Mouse (Mus musculus) liver, adult 2 months (tissue): ENCODE data around the gene Fat4. TPM values are rescaled to one million over a fixed set of nuclear protein-coding genes. Genes with fewer than 3 reads are reported as not detected.

Experiments used
- DNase-seq: peaks from one replicate; pipeline ENCODE4 v3.0.0-alpha.2; 2011; ENCODE audit warnings: low read depth, low spot score; ENCODE audit errors: extremely low read depth
- H3K27ac ChIP-seq: fragments of 200-500 bp; replicated peaks from 2 replicates; pipeline ENCODE4 v1.5.1; 2012; ENCODE audit warnings: low read depth, mild to moderate bottlenecking, control low read depth, inconsistent platforms, low read length; ENCODE audit not compliant: insufficient read depth
- H3K27me3 ChIP-seq: fragments of 200-500 bp; 2 replicates; pipeline ENCODE4 v1.6.1; 2012; ENCODE audit warnings: mild to moderate bottlenecking, moderate library complexity, low read length, inconsistent platforms; ENCODE audit not compliant: control insufficient read depth, insufficient read depth
- H3K36me3 ChIP-seq: fragments of 200-500 bp; 2 replicates; pipeline ENCODE4 v1.6.1; 2012; ENCODE audit warnings: low read length, inconsistent platforms; ENCODE audit not compliant: control insufficient read depth, insufficient read depth
- H3K4me1 ChIP-seq: fragments of 200-500 bp; 2 replicates; pipeline ENCODE4 v1.6.1; 2011; ENCODE audit warnings: low read length; ENCODE audit not compliant: control insufficient read depth, insufficient read depth
- H3K4me3 ChIP-seq: fragments of 200-500 bp; 2 replicates; pipeline ENCODE4 v1.5.1; 2011; ENCODE audit warnings: low read depth, mild to moderate bottlenecking, control low read depth, low read length, moderate library complexity; ENCODE audit not compliant: insufficient read depth
- H3K79me2 ChIP-seq: fragments of 200-500 bp; 2 replicates; pipeline ENCODE4 v1.6.1; 2012; ENCODE audit warnings: inconsistent platforms, mild to moderate bottlenecking, low read length, moderate library complexity; ENCODE audit not compliant: control insufficient read depth, insufficient read depth
- H3K9ac ChIP-seq: fragments of 200-500 bp; 2 replicates; pipeline ENCODE4 v1.6.1; 2012; ENCODE audit warnings: low read depth, mild to moderate bottlenecking, control low read depth, inconsistent platforms, low read length
- CTCF ChIP-seq: fragments of 200-500 bp; IDR thresholded peaks from 2 replicates; pipeline ENCODE4 v1.5.1; 2011; ENCODE audit warnings: low read depth, low read length, control low read depth
- POLR2A ChIP-seq: fragments of 200-500 bp; IDR thresholded peaks from 2 replicates; pipeline ENCODE4 v1.6.1; 2011; ENCODE audit warnings: low read length, control low read depth; ENCODE audit not compliant: insufficient read depth; ENCODE audit errors: extremely low read depth
- WGBS: fragments of 180-500 bp; shearing (Covaris S2); methylation state at CpG from one replicate; pipeline ENCODE4 v1.1.7; 2018; 5-methylcytosine and 5-hydroxymethylcytosine counted together
- polyA plus RNA-seq: library from polyadenylated mRNA; depleted of rRNA; stranded (reverse); fragments of >200 nt; gene quantifications from 2 replicates; pipeline ENCODE4 v1.2.3, GENCODE M21; 2012
- total RNA-seq: library from RNA; depleted of rRNA; stranded (reverse); fragments of >200 nt; gene quantifications from 2 replicates; pipeline ENCODE4 v1.2.3, GENCODE M21; 2014

Fat4 gene
- total and polyA plus RNA-seq, 2 experiments, result 0.27 to 1.8 TPM

GRCm38 (mm10) chr3:38884276-38884675 is 2.5 kb upstream of the Fat4 start:
- peaks cover 8% of the 10 kb centered on the region for H3K27me3 ChIP-seq
- H3K36me3 ChIP-seq, result no peaks in the 10 kb centered on the region
- TF ChIP-seq CTCF (peak; percentile 73), POLR2A (no peak)
- H3K79me2 ChIP-seq, result no peaks in the 10 kb centered on the region
- H3K9ac ChIP-seq, result no peak overlapping the region
- under 1% methylated on average over 6 of the region's 6 CpGs for WGBS
- H3K4me3 ChIP-seq, result no peak overlapping the region; the same call in 1 of the 2 replicates
- peaks cover 3% of the 10 kb centered on the region; the same call in 1 of the 2 replicates for H3K4me1 ChIP-seq
- DNase-seq, result peak; percentile 48
- H3K27ac ChIP-seq, result no peak overlapping the region

DNA sequence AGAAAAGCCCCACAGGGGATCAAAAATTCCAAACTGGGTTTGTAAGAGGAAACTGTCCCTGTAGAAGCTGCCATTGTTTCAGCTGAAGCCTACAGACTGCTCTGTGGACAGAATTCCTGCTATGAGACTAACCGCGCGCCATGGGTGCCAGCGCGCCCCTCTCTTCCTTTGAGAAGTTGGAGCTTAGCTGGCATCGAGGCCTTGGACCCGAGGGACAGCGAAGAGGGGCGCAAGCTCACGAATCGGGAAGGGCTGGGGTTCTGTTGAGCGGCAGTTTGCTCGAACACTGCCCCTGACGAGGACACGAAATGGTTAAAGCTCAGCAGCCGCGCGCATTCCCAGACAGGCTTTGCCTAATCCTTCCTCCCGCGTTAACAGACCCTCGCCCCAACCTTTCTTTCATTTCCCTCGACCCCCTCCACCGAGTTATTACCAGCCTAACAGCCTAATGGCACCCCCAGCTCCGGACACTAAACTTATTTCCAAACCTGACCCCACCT is 1.8 kb upstream of the Fat4 start:
- WGBS, result under 1% methylated on average over 24 of the region's 24 CpGs
- H3K27me3 ChIP-seq, result peaks cover 8% of the 10 kb centered on the region
- peak overlapping the region; percentile 15; the same call in 1 of the 2 replicates for H3K27ac ChIP-seq
- H3K79me2 ChIP-seq, result no peaks in the 10 kb centered on the region
- TF ChIP-seq POLR2A (no peak), CTCF (no peak)
- H3K9ac ChIP-seq, result peak overlapping the region; percentile 64
- H3K4me1 ChIP-seq, result peaks cover 3% of the 10 kb centered on the region; the same call in 1 of the 2 replicates
- H3K4me3 ChIP-seq, result peak overlapping the region; percentile 91
- H3K36me3 ChIP-seq, result no peaks in the 10 kb centered on the region
- no peak for DNase-seq

DNA sequence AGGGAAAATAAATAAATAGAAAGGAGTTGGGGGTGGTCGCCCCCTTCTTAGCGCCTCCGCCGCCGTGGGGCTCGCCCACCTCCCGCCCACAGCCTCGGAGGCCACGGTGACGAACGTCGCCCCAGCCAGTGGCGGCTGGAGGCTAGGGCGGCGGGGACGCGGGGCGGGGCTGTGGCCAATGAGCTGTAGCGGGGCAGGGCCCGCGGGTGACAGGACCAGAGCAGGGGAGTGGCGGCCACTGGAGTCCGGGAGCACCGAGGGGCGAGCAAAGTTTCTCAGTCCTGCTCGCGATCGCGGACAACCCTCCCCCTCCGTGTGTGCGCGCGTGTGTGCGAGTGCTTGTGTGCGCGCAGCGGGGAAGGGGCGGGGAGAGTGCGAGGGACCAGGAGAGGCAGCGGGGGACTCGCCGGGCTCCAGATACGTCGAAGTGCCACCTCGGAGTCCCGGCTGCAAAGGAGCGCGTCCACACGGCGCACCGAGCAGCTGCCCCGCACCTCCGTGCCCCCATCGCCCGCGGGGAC is 1.2 kb upstream of the Fat4 start:
- peak overlapping the region; percentile 25; the same call in 1 of the 2 replicates for H3K27ac ChIP-seq

GRCm38 (mm10) chr3:38886061-38886821 is 499 bp upstream of the Fat4 start:
- TF ChIP-seq POLR2A (no peak), CTCF (no peak)
- Histone ChIP-seq H3K27me3 (peaks cover 8% of the 10 kb centered on the region), H3K9ac (peak overlapping the region; percentile 69), H3K27ac (peak overlapping the region; percentile 25; the same call in 1 of the 2 replicates), H3K4me1 (peaks cover 3% of the 10 kb centered on the region; the same call in 1 of the 2 replicates), H3K4me3 (peak overlapping the region; percentile 91), H3K79me2 (no peaks in the 10 kb centered on the region), H3K36me3 (no peaks in the 10 kb centered on the region)
- no peak for DNase-seq
- WGBS, result 2% methylated on average over 60 of the region's 60 CpGs

More for the DNA sequence above, 1.2 kb upstream of the Fat4 start:
- Histone ChIP-seq H3K79me2 (no peaks in the 10 kb centered on the region), H3K9ac (peak overlapping the region; percentile 69), H3K4me3 (peak overlapping the region; percentile 91), H3K36me3 (no peaks in the 10 kb centered on the region), H3K27me3 (peaks cover 8% of the 10 kb centered on the region), H3K4me1 (peaks cover 3% of the 10 kb centered on the region; the same call in 1 of the 2 replicates)
- no peak for TF ChIP-seq CTCF
- peak; percentile 27; the same call in 1 of the 2 replicates for TF ChIP-seq POLR2A
- DNase-seq, result peak; percentile 38
- under 1% methylated on average over 54 of the region's 56 CpGs for WGBS

- no peaks in the 10 kb centered on the region for H3K36me3 ChIP-seq
- 2% methylated on average over 47 of the region's 47 CpGs for WGBS
- no peak for DNase-seq
- peak overlapping the region; percentile 91 for H3K4me3 ChIP-seq
- H3K27ac ChIP-seq, result no peak overlapping the region
- no peaks in the 10 kb centered on the region for H3K79me2 ChIP-seq
- peaks cover 3% of the 10 kb centered on the region; the same call in 1 of the 2 replicates for H3K4me1 ChIP-seq
- H3K27me3 ChIP-seq, result peaks cover 8% of the 10 kb centered on the region
- H3K9ac ChIP-seq, result 0 out of 2 replicates have a peak overlapping the region, but pooled peaks have one; percentile 6
- no peak for TF ChIP-seq POLR2A
- TF ChIP-seq CTCF, result peak; percentile 19
Observed at GRCm38 (mm10) chr3:38887381-38887991, 746 bp downstream of the Fat4 start.
